Mouse (Mus musculus): ENCODE measurements at regions not wholly inside any gene's neighbourhood (a gene's known extent, or its start where the extent isn't known, plus 50 kb on each side); places are given as distances from the start of the nearest gene placed in this dataset.

- no peak overlapping the region for H3K9ac ChIP-seq (ENCODE audit: low read depth, low read length)
- ATAC-seq = no peak
- H3K4me1 ChIP-seq (replicated peaks; ENCODE audit: control insufficient read depth, insufficient read depth, low read length) = no peaks in the 10 kb centered on the region
- WGBS = 80% methylated on average over 2 of the region's 2 CpGs
- H3K27ac ChIP-seq (ENCODE audit: low read depth, low read length) = no peak overlapping the region
- no peak for TF ChIP-seq CTCF (IDR thresholded peaks at IDR 0.05; ENCODE audit: low read depth)
- H3K36me3 ChIP-seq (ENCODE audit: control insufficient read depth, insufficient read depth) = no peaks in the 10 kb centered on the region
- no peak overlapping the region for H3K4me3 ChIP-seq (ENCODE audit: low read depth, low read length)
- no peak overlapping the region for H3K4me2 ChIP-seq (replicated peaks; ENCODE audit: low read depth)
- H3K27me3 ChIP-seq (replicated peaks; ENCODE audit: control insufficient read depth, insufficient read depth, low read length) = no peaks in the 10 kb centered on the region
- H3K9me3 ChIP-seq (ENCODE audit: control insufficient read depth) = 0 out of 2 replicates have a peak, but pooled peaks cover 6% of the 10 kb centered on the region
Observed at GRCm38 (mm10) chr1:95038411-95038810, 275.0 kb upstream of the Fam174a start.

- no peak for ATAC-seq
- no peaks in the 10 kb centered on the region for H3K36me3 ChIP-seq (ENCODE audit: control insufficient read depth, insufficient read depth)
- 61% methylated on average over 2 of the region's 2 CpGs for WGBS
- no peak overlapping the region for H3K4me2 ChIP-seq (replicated peaks; ENCODE audit: low read depth)
- H3K4me3 ChIP-seq (ENCODE audit: low read depth, low read length) = no peak overlapping the region
- no peak for TF ChIP-seq CTCF (IDR thresholded peaks at IDR 0.05; ENCODE audit: low read depth)
- H3K9ac ChIP-seq (ENCODE audit: low read depth, low read length) = no peak overlapping the region
- H3K4me1 ChIP-seq (replicated peaks; ENCODE audit: control insufficient read depth, insufficient read depth, low read length) = no peaks in the 10 kb centered on the region
- H3K27ac ChIP-seq (ENCODE audit: low read depth, low read length) = no peak overlapping the region
- H3K9me3 ChIP-seq (ENCODE audit: control insufficient read depth) = 0 out of 2 replicates have a peak, but pooled peaks cover 6% of the 10 kb centered on the region
- H3K27me3 ChIP-seq (replicated peaks; ENCODE audit: control insufficient read depth, insufficient read depth, low read length) = no peaks in the 10 kb centered on the region
Observed at GRCm38 (mm10) chr1:95040332-95040731, 273.1 kb upstream of the Fam174a start.

GRCm38 (mm10) chr1:95043355-95043754 lies 270.1 kb upstream of the Fam174a start:
- Histone ChIP-seq H3K9ac (ENCODE audit: low read depth, low read length) (no peak overlapping the region), H3K36me3 (ENCODE audit: control insufficient read depth, insufficient read depth) (no peaks in the 10 kb centered on the region), H3K4me2 (replicated peaks; ENCODE audit: low read depth) (no peak overlapping the region), H3K4me1 (replicated peaks; ENCODE audit: control insufficient read depth, insufficient read depth, low read length) (no peaks in the 10 kb centered on the region), H3K27me3 (replicated peaks; ENCODE audit: control insufficient read depth, insufficient read depth, low read length) (no peaks in the 10 kb centered on the region), H3K9me3 (ENCODE audit: control insufficient read depth) (no peaks in the 10 kb centered on the region), H3K4me3 (ENCODE audit: low read depth, low read length) (no peak overlapping the region), H3K27ac (ENCODE audit: low read depth, low read length) (no peak overlapping the region)
- TF ChIP-seq CTCF (IDR thresholded peaks at IDR 0.05; ENCODE audit: low read depth) = no peak
- no peak for ATAC-seq

- Histone ChIP-seq H3K27me3 (replicated peaks; ENCODE audit: control insufficient read depth, insufficient read depth, low read length) (no peaks in the 10 kb centered on the region), H3K4me2 (replicated peaks; ENCODE audit: low read depth) (peak overlapping the region; percentile 30; the same call in 1 of the 2 replicates), H3K9ac (ENCODE audit: low read depth, low read length) (no peak overlapping the region), H3K36me3 (ENCODE audit: control insufficient read depth, insufficient read depth) (no peaks in the 10 kb centered on the region), H3K4me3 (ENCODE audit: low read depth, low read length) (no peak overlapping the region), H3K4me1 (replicated peaks; ENCODE audit: control insufficient read depth, insufficient read depth, low read length) (no peaks in the 10 kb centered on the region), H3K27ac (ENCODE audit: low read depth, low read length) (no peak overlapping the region; the same call in 1 of the 2 replicates), H3K9me3 (ENCODE audit: control insufficient read depth) (no peaks in the 10 kb centered on the region)
- no peak for TF ChIP-seq CTCF (IDR thresholded peaks at IDR 0.05; ENCODE audit: low read depth)
- 55% methylated on average over 8 of the region's 15 CpGs for WGBS
- peak; percentile 61 for ATAC-seq
Observed at GRCm38 (mm10) chr1:95064330-95065193, 248.9 kb upstream of the Fam174a start.

GRCm38 (mm10) chr1:95065620-95066019 lies 247.8 kb upstream of the Fam174a start:
- Histone ChIP-seq H3K4me1 (replicated peaks; ENCODE audit: control insufficient read depth, insufficient read depth, low read length) (no peaks in the 10 kb centered on the region), H3K9ac (ENCODE audit: low read depth, low read length) (no peak overlapping the region), H3K9me3 (ENCODE audit: control insufficient read depth) (no peaks in the 10 kb centered on the region), H3K27ac (ENCODE audit: low read depth, low read length) (no peak overlapping the region), H3K27me3 (replicated peaks; ENCODE audit: control insufficient read depth, insufficient read depth, low read length) (no peaks in the 10 kb centered on the region), H3K36me3 (ENCODE audit: control insufficient read depth, insufficient read depth) (no peaks in the 10 kb centered on the region), H3K4me2 (replicated peaks; ENCODE audit: low read depth) (no peak overlapping the region), H3K4me3 (ENCODE audit: low read depth, low read length) (no peak overlapping the region)
- no peak for TF ChIP-seq CTCF (IDR thresholded peaks at IDR 0.05; ENCODE audit: low read depth)
- ATAC-seq = peak; percentile 67; the same call in 1 of the 2 replicates

GRCm38 (mm10) chr1:95066040-95066439 lies 247.4 kb upstream of the Fam174a start:
- Histone ChIP-seq H3K27ac (ENCODE audit: low read depth, low read length) (no peak overlapping the region), H3K4me1 (replicated peaks; ENCODE audit: control insufficient read depth, insufficient read depth, low read length) (no peaks in the 10 kb centered on the region), H3K9me3 (ENCODE audit: control insufficient read depth) (no peaks in the 10 kb centered on the region), H3K36me3 (ENCODE audit: control insufficient read depth, insufficient read depth) (no peaks in the 10 kb centered on the region), H3K27me3 (replicated peaks; ENCODE audit: control insufficient read depth, insufficient read depth, low read length) (no peaks in the 10 kb centered on the region), H3K9ac (ENCODE audit: low read depth, low read length) (no peak overlapping the region), H3K4me3 (ENCODE audit: low read depth, low read length) (no peak overlapping the region), H3K4me2 (replicated peaks; ENCODE audit: low read depth) (no peak overlapping the region)
- TF ChIP-seq CTCF (IDR thresholded peaks at IDR 0.05; ENCODE audit: low read depth) = no peak
- WGBS = 70% methylated on average over 4 of the region's 4 CpGs
- ATAC-seq = peak; percentile 75

Data from intestine, postnatal 0 days (tissue).